Mouse (Mus musculus): ENCODE results near the gene Pde10a. TPM values are rescaled to one million over a fixed set of nuclear protein-coding genes. Genes with fewer than 3 reads are reported as not detected.

The Pde10a gene
- total RNA-seq, 2 experiments from 2014 or later = 20.2 to 21.3 TPM

GRCm38 (mm10) chr17:9004516-9004915, 479.3 kb downstream of the Pde10a start:
- no peak for DNase-seq (ENCODE audit: low spot score in 2 of 2)

- no peak for DNase-seq (ENCODE audit: low spot score in 2 of 2)
Measured at GRCm38 (mm10) chr17:9023198-9023942, 498.2 kb downstream of the Pde10a start.

GRCm38 (mm10) chr17:9030181-9030580, 505.0 kb downstream of the Pde10a start:
- no peak for DNase-seq (ENCODE audit: low spot score in 2 of 2)

GRCm38 (mm10) chr17:9031241-9032141, 506.3 kb downstream of the Pde10a start:
- peak; percentile 47 to 59 for DNase-seq (ENCODE audit: low spot score in 2 of 2)

- no peak for DNase-seq (ENCODE audit: low spot score in 2 of 2)
Measured at GRCm38 (mm10) chr17:9032362-9033044, 507.3 kb downstream of the Pde10a start.

- DNase-seq (ENCODE audit: low spot score in 2 of 2) = no peak
Measured at GRCm38 (mm10) chr17:9033511-9033910, 508.3 kb downstream of the Pde10a start.

GRCm38 (mm10) chr17:9035561-9036348, 510.6 kb downstream of the Pde10a start:
- no peak for DNase-seq (ENCODE audit: low spot score in 2 of 2)

Other genes with a start within 250 kb of the Pde10a start
- gene Mpc1, start 242.5 kb upstream of the Pde10a start, total RNA-seq (2021) = 100 to 1,000 TPM in 1 of 2 experiments, 10 to 100 TPM in 1; 97.6 to 134 TPM
- gene Sft2d1, start 214.3 kb upstream of the Pde10a start, total RNA-seq (2021) = 10 to 100 TPM; 47.7 to 49.2 TPM
- 1 to 10 TPM in 1 of 2 experiments, under 1 TPM in 1; 0.85 to 1.1 TPM for gene Prr18, start 187.9 kb upstream of the Pde10a start, total RNA-seq (2021)
- gene T2, start 169.4 kb upstream of the Pde10a start, total RNA-seq (2021) = under 1 TPM in 1 of 2 experiments, not detected in 1; 0.25 TPM
- not detected for gene T, start 90.9 kb upstream of the Pde10a start, total RNA-seq (2021)
- not detected for gene Gm17087, start 41.6 kb downstream of the Pde10a start, total RNA-seq (2021)